9 mouse cellular contexts compared by ENCODE assay signal in genomic region chr9:13299190-13299589, GRCm38 (mm10). TPM values are rescaled to one million over a fixed set of nuclear protein-coding genes. Genes with fewer than 3 reads are reported as not detected.
DNase-seq lines count a peak whose midpoint lies in the region; ATAC-seq and TF ChIP-seq lines count a peak whose summit lies in the region.
"Had no signal": no experiment of that assay in that cellular context is flagged by ENCODE, and none has a peak within 500 bp of the region (broad histone marks: within the 10 kb centered on the region; RNA-seq: fewer than 3 reads in every experiment).

No protein-coding gene starts in this region.

- H3K4me3 ChIP-seq in lung, adult 2 months (replicated peaks; ENCODE audit: extremely low read depth, low read depth, low read length), result peak overlapping the region; percentile 22
- peak overlapping the region; percentile 60 for H3K4me3 ChIP-seq in forebrain, embryonic 13.5 days
- H3K4me3 ChIP-seq in hindbrain, postnatal 0 days (ENCODE audit: low read length), result peak overlapping the region; percentile 47
- peak overlapping the region; percentile 62; the same call in 1 of the 2 replicates for H3K4me3 ChIP-seq in midbrain, postnatal 0 days (ENCODE audit: low read depth, low read length)

- no peaks in the 10 kb centered on the region for H3K36me3 ChIP-seq in forebrain, embryonic 13.5 days (ENCODE audit: poor library complexity, severe bottlenecking)
- no peaks in the 10 kb centered on the region for H3K36me3 ChIP-seq in hindbrain, postnatal 0 days (ENCODE audit: insufficient read depth, low read length)
- no peaks in the 10 kb centered on the region for H3K36me3 ChIP-seq in midbrain, postnatal 0 days (ENCODE audit: insufficient read depth, low read length)

- H3K9me3 ChIP-seq in forebrain, embryonic 13.5 days (replicated peaks), result no peaks in the 10 kb centered on the region
- no peaks in the 10 kb centered on the region for H3K9me3 ChIP-seq in hindbrain, postnatal 0 days (ENCODE audit: low read length)
- no peaks in the 10 kb centered on the region for H3K9me3 ChIP-seq in midbrain, postnatal 0 days (ENCODE audit: low read length)

- H3K4me1 ChIP-seq in lung, adult 2 months (ENCODE audit: control insufficient read depth, insufficient read depth, low read length), result peaks cover 29% of the 10 kb centered on the region
- H3K4me1 ChIP-seq in forebrain, embryonic 13.5 days, result peaks cover 65% of the 10 kb centered on the region
- H3K4me1 ChIP-seq in hindbrain, postnatal 0 days (ENCODE audit: insufficient read depth, low read length), result peaks cover 40% of the 10 kb centered on the region
- H3K4me1 ChIP-seq in midbrain, postnatal 0 days (ENCODE audit: insufficient read depth, low read length), result peaks cover 24% of the 10 kb centered on the region; the same call in 1 of the 2 replicates

- peak overlapping the region; percentile 89 for H3K4me2 ChIP-seq in forebrain, embryonic 13.5 days
- H3K4me2 ChIP-seq in hindbrain, postnatal 0 days (ENCODE audit: low read depth, low read length), result peak overlapping the region; percentile 76
- peak overlapping the region; percentile 98 for H3K4me2 ChIP-seq in midbrain, postnatal 0 days (ENCODE audit: low read depth, low read length, poor library complexity, severe bottlenecking)

- no peak for TF ChIP-seq POLR2A in lung, adult 2 months (IDR thresholded peaks at IDR 0.05; ENCODE audit: borderline replicate concordance, extremely low read depth, low read depth, low read length)

- 43% methylated on average over 6 of the region's 6 CpGs for WGBS in lung, adult 2 months
- 79% methylated on average over 6 of the region's 6 CpGs for WGBS in forebrain, embryonic 13.5 days
- WGBS in hindbrain, postnatal 0 days, result 48% methylated on average over 6 of the region's 6 CpGs
- 78% methylated on average over 6 of the region's 6 CpGs for WGBS in midbrain, postnatal 0 days

- no peak for DNase-seq in lung, adult 2 months
- DNase-seq in lung, postnatal 14 days, result no peak
- DNase-seq in hindbrain, postnatal 0 days (ENCODE audit: low spot score), result no peak
- no peak for DNase-seq in midbrain, postnatal 0 days (ENCODE audit: low spot score)
- DNase-seq in frontal cortex, postnatal 14 days (ENCODE audit: low spot score in 2 of 2), result no peak
- DNase-seq in gastrocnemius, postnatal 4 days (ENCODE audit: low spot score in 2 of 2), result no peak
- DNase-seq in urinary bladder, postnatal 25 days (ENCODE audit: low spot score), result no peak

- no peak for ATAC-seq in forebrain, embryonic 13.5 days
- ATAC-seq in hindbrain, postnatal 0 days, result no peak
- no peak for ATAC-seq in midbrain, postnatal 0 days (ENCODE audit: low FRiP score)

- no peak overlapping the region for H3K27ac ChIP-seq in forebrain, embryonic 13.5 days
- H3K27ac ChIP-seq in hindbrain, postnatal 0 days, result peak overlapping the region; percentile 75
- peak overlapping the region; percentile 40; the same call in 1 of the 2 replicates for H3K27ac ChIP-seq in midbrain, postnatal 0 days (ENCODE audit: low read depth, low read length)
- H3K27ac ChIP-seq: liver, embryonic 14.5 days had no signal

- TF ChIP-seq CTCF in lung, adult 2 months (IDR thresholded peaks at IDR 0.05; ENCODE audit: insufficient read depth, low read length), result no peak
- no peak for TF ChIP-seq CTCF in hindbrain, postnatal 0 days (IDR thresholded peaks at IDR 0.05; ENCODE audit: low read depth)
- no peak for TF ChIP-seq CTCF in midbrain, postnatal 0 days (IDR thresholded peaks at IDR 0.05)

- peak overlapping the region; percentile 14; the same call in 1 of the 2 replicates for H3K9ac ChIP-seq in forebrain, embryonic 13.5 days
- peak overlapping the region; percentile 14; the same call in 1 of the 2 replicates for H3K9ac ChIP-seq in hindbrain, postnatal 0 days (replicated peaks; ENCODE audit: low read length)
- H3K9ac ChIP-seq in midbrain, postnatal 0 days (replicated peaks; ENCODE audit: low read length, poor library complexity, severe bottlenecking), result no peak overlapping the region
- H3K9ac ChIP-seq: liver, embryonic 14.5 days had no signal

- H3K27me3 ChIP-seq in forebrain, embryonic 13.5 days, result no peaks in the 10 kb centered on the region
- H3K27me3 ChIP-seq in hindbrain, postnatal 0 days (ENCODE audit: insufficient read depth, low read length), result no peaks in the 10 kb centered on the region
- no peaks in the 10 kb centered on the region for H3K27me3 ChIP-seq in midbrain, postnatal 0 days (ENCODE audit: insufficient read depth, low read length)

RNA-seq across cellular contexts. Expression of gene Maml2, which starts 1.4 kb away (rescaled TPM):
- 16.7 and 17.1 TPM in 2 replicates for polyA plus RNA-seq in lung, adult 2 months (2012; rRNA removed)
- 8.8 and 10.2 TPM in 2 replicates for polyA plus RNA-seq in forebrain, embryonic 13.5 days (2015; fragmentation: Nextera tagmentation; extraction: Ambion mirVana)
- 11.2 and 11.6 TPM in 2 replicates for total RNA-seq in hindbrain, postnatal 0 days (2014; rRNA removed)
- polyA plus RNA-seq in hindbrain, postnatal 0 days (2015; fragmentation: Nextera tagmentation; extraction: Ambion mirVana), result 11.4 and 11.6 TPM in 2 replicates
- total RNA-seq in midbrain, postnatal 0 days (2014; rRNA removed), result 9.2 and 11.0 TPM in 2 replicates
- 9.1 TPM in 2 replicates for polyA plus RNA-seq in midbrain, postnatal 0 days (2015; fragmentation: Nextera tagmentation; extraction: Ambion mirVana)
- total RNA-seq in gastrocnemius, postnatal 4 days (2021), result 1 to 10 TPM; 8.2 to 8.7 TPM

RNA-seq across cellular contexts. Expression of gene Ccdc82, which starts 52.4 kb away (rescaled TPM):
- polyA plus RNA-seq in lung, adult 2 months (2012; rRNA removed), result 10.7 and 17.8 TPM in 2 replicates
- 10.6 and 12.1 TPM in 2 replicates for polyA plus RNA-seq in forebrain, embryonic 13.5 days (2015; fragmentation: Nextera tagmentation; extraction: Ambion mirVana)
- total RNA-seq in hindbrain, postnatal 0 days (2014; rRNA removed), result 16.1 and 18.7 TPM in 2 replicates
- 11.0 and 11.1 TPM in 2 replicates for polyA plus RNA-seq in hindbrain, postnatal 0 days (2015; fragmentation: Nextera tagmentation; extraction: Ambion mirVana)
- 20.2 and 25.1 TPM in 2 replicates for total RNA-seq in midbrain, postnatal 0 days (2014; rRNA removed)
- polyA plus RNA-seq in midbrain, postnatal 0 days (2015; fragmentation: Nextera tagmentation; extraction: Ambion mirVana), result 9.6 and 11.8 TPM in 2 replicates
- total RNA-seq in gastrocnemius, postnatal 4 days (2021), result 10 to 100 TPM; 10.8 to 12.8 TPM

RNA-seq across cellular contexts. Expression of gene Jrkl, which starts 53.6 kb away (rescaled TPM):
- 0.43 and 1.2 TPM in 2 replicates for polyA plus RNA-seq in lung, adult 2 months (2012; rRNA removed)
- 11.7 and 11.8 TPM in 2 replicates for polyA plus RNA-seq in forebrain, embryonic 13.5 days (2015; fragmentation: Nextera tagmentation; extraction: Ambion mirVana)
- total RNA-seq in hindbrain, postnatal 0 days (2014; rRNA removed), result 2.8 and 3.6 TPM in 2 replicates
- polyA plus RNA-seq in hindbrain, postnatal 0 days (2015; fragmentation: Nextera tagmentation; extraction: Ambion mirVana), result 4.1 and 5.5 TPM in 2 replicates
- total RNA-seq in midbrain, postnatal 0 days (2014; rRNA removed), result 4.3 and 4.7 TPM in 2 replicates
- polyA plus RNA-seq in midbrain, postnatal 0 days (2015; fragmentation: Nextera tagmentation; extraction: Ambion mirVana), result 4.2 and 4.3 TPM in 2 replicates
- total RNA-seq in gastrocnemius, postnatal 4 days (2021), result 1 to 10 TPM; 6.9 to 7.2 TPM
